Mouse (Mus musculus): ENCODE results near the gene Dock2.
A peak's percentile ranks its signal among the peaks of the same experiment; 100 is the strongest.

The Dock2 gene

DNA sequence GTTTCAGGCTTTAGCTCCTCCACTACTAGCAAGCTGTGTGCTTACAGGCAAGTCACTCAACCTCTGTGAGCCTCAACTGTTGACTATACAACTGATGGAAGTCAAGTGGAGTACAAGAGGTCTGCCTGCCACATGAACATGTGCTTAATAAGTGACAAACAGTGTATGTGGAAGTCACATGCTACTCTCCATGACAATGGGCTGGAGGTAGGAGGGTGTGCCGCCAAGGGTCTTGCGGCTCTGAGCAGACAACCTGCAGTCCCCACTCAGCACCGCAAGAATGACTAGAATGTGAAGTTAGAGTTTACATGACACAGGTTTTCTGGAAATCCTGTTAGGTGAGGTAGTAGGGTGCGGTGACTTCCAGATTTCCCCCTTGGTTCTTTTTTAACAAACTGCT is 352.8 kb downstream of the Dock2 start:
- DNase-seq (ENCODE audit: low read depth, low spot score) = no peak

DNA sequence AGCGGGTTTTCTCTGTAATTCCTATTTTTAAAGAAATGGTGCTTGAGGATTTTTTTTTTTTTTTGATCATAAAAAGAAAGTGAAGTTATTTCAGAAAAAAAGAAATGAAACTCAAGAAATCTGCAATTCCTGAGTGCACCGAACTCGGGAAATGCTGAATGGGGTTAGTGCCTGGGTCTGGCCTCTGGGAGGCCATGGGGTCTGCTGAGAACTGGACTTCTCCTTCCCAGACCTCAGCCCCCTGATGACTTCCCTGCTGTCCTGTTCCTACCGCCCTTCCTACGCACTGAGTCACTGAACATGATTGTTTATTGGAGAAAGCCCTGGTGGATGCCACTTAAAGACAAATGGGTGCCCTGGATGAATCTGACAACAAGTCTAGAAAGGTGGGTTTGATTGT is 356.5 kb downstream of the Dock2 start:
- DNase-seq (ENCODE audit: low read depth, low spot score) = no peak

DNA sequence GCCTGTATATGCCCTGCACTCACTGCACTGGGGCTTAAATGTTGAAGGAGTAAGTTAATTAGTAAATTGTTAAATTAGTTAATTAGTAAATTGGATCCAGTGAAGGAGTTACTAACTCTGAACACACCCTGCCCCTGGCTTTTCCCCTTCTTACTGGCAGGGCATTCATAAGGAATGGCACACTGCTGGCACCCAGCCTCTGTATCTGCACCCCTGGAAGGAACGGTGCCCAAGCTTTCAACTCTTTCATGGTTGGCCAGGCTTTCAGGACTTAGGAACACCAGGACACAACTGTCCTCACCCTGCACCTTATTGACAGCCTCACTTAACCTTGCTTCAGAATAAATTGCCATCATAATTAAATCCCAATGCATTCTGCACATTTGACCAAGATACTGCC is 359.1 kb downstream of the Dock2 start:
- no peak for DNase-seq (ENCODE audit: low read depth, low spot score)

DNA sequence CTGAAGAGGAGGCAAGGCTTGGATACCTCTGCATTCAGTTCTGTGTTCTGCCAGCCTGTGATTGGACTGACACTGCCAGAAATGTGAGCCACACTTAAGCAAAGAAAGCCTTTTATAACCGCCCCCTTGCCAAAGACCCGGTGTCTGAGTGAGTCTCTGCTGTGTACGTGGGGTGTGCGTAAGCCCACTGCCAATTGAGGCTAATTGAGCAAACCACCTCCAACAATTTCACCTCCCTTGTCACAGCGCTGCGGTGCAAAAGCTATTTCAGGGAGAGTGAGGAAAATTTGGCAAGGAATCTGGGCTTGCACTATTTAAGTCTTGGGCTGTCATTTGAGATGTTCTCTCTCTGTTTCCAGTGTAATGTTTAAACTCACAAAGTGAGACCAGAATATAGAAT is 362.6 kb downstream of the Dock2 start:
- no peak for DNase-seq (ENCODE audit: low read depth, low spot score)

DNA sequence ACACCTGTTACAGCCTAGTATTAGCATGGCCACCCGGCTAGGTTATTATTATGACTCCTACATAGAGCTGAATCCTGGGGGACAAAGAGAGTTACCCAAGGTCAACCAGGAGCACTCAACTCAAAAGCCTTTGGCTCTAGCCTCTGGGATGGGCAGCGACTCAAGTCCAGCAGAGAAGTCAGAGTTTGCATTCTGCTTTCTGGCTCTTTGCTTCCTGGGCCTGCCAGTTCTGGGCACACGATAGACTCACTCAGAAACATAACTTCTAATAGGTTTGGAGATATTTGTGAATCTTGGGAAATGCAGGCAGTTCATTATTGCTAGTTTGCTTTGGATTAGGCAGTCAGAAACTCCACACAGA is 367.1 kb downstream of the Dock2 start:
- no peak for DNase-seq (ENCODE audit: low read depth, low spot score)

DNA sequence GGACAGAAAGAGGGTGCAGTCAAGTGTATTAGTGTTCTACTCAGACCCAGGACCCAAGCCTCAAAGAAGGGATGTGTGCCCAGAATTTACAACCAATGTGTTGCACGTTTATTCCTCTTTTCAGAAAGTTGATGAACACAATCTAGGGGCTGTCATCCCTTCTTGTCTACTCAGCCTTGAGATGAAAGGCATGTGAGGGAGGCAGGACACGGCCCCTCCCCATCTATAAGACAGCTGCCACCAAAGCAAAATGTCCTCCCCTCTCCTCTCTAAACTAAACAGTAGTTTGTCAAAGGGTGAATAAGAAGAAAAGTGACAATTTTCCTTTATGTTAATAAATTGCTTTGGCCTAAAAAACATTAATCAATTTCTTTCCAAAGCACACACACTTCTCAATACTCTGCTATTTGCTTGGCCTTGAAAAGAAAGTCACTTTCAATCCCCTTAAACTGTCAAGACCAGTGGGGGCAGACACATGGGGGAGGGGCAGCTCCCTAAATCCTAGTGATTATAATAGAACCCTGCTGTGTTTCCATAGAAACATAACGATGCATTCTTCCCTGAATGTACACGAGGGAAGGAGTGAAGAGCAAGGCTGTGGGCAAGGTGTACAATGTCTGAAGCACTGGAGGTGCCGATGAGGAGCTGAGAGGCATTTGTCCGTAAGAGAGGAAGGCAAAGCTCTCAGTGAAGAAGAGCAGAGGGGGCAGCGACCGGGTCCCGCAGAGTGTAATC is 367.6 kb downstream of the Dock2 start:
- no peak for DNase-seq (ENCODE audit: low read depth, low spot score)

DNA sequence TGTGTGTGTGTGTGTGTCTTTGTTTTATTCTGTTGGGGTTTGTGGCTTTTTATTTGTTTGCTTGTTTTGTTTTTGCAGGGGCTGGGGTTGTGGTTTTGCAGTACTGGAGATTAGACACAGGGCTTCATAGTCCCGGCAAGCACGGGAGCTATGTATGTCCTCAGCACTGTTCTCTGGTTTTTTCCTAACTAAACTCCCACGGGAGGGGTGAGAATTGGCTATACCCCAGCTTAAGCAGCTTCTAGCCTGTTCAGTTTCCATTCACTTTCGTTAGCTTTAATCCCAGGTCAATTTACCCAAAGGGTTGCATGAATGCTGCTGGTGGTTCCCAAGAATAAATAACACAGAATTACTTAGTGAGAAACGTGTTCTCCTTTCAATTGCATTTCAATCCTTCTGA is 376.8 kb downstream of the Dock2 start:
- DNase-seq (ENCODE audit: low read depth, low spot score) = no peak

DNA sequence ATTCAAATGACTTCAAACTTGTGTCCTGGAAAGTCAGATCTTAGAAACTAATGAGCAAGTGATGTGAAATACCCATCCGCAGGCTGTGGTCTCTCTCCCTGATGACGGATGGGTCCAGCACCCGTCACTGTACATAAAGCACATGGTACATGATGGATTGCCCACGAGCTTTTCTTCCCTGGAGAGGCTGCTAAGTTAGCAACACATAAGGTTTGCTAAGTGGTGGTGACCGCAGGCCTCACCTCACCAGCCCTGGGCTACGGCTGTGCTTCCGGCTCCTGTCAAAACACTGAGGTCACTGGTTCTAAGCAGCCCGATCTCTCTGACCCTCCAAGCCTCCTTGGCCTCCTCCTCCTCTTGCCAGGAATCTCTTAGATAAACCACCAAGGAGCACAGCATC is 377.4 kb downstream of the Dock2 start:
- no peak for DNase-seq (ENCODE audit: low read depth, low spot score)

DNA sequence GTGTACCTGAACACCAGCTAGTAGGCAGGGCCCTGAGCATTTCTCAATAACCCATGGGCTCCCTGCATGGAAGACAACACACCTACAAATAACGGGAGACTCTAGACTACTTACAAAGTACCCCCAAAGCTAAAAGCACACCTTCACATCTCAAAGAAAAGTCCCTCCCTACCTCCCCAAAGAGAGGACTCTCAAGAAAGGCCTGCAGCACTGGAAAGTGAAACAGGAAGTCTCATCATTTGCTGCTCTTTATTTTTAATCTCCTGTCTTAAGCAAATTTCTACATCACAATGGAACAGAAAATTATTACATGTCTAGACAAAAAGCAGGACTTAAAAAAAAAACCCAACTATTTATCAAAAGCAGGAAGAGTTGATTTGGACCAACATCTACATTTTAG is 378.4 kb downstream of the Dock2 start:
- peak; percentile 15 for DNase-seq (ENCODE audit: low read depth, low spot score)

DNA sequence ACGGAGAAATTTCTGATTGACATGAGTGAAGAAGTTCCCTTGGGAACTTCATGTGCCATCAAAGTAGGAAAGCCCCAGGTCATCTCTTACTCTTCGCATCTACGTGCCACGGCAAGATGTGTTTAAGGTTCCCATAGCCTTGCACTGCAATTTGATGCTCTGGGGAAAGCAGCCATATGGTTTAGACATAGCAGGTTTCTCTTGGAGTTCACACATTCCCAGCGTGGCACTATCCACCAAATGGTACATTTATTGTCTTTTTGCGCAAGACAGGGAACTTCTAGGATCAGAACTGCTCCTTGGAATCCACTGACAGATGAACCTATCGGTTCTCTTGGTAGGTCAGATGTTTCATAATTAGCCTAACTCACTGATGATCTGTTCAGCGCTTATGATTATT is 382.3 kb downstream of the Dock2 start:
- DNase-seq (ENCODE audit: low read depth, low spot score) = no peak

DNA sequence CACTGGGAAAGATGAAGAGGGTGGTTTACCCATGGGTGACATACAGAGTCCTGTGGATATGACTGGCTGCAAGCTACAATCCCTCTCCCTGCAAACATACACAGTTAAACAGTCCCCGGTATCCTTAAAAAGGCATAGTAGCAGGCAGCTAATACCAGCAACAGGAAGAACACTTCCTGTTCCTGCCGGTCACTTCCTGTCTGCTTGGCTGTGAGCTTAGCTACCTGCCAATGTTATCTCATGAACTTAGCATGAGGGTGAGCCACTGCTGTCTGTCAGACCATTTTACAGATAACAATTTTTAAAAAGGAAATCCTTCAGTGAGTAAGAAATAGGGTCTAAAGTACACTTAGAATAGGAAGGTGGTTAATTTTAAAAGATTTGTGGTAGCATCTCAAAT is 385.1 kb downstream of the Dock2 start:
- DNase-seq (ENCODE audit: low read depth, low spot score) = peak; percentile 22

DNA sequence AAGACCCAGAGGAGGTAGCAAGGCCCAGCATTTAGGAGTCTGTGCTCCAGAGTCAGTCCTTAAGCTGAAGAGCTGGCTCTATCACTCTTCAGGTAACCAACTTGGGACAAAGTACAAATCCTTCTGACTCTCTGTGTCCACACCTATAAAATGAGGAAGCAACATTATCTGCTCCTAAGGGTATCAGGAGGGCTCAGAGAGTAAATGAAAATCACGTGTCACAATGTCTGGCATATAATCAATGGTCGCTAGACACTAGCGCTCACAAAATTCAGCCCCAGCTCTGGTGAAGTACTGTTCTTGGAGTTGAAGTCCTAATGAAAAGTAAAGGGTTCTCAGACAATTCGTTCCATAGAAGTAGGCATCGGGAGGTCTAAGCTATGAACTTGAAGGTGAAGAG is 386.0 kb downstream of the Dock2 start:
- no peak for DNase-seq (ENCODE audit: low read depth, low spot score)

DNA sequence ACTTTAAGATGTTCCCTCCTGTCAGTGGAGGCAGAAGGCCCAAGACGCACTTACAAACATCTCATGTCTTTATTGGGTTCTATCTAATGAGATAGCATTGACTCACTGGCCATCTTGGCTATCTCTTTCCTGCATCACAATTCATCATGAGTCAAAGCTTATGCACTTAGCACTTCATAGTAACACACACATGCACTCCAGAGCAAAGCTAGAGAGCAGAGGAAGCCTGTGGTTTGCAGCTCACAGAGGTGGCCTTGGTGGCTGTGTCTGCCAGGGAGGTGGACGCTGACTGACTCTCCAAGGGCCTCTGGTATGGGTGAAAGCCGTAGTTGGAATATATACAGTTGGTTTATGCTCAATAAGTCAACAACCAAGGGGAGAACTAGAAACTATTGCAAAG is 387.9 kb downstream of the Dock2 start:
- no peak for DNase-seq (ENCODE audit: low read depth, low spot score)

DNA sequence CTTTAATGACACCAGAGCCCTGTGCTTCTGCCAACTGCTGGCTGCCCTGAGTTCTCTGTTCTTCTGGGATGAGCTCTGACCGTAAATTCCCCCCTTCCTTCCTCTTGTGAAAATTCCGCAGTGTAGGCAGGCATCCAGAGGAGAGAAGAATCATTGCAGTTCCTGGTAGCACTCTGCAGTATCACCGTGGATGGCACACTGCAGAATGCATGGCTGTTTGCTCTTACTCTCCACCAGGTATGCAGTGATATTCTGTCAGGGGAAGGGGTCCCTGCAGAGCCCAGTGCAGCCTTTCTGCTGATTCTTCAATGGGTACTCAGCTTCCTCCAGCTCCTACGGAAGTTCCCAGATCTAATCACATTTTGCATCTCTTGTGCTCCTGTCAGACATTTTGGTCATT is 391.6 kb downstream of the Dock2 start:
- DNase-seq (ENCODE audit: low read depth, low spot score) = no peak

DNA sequence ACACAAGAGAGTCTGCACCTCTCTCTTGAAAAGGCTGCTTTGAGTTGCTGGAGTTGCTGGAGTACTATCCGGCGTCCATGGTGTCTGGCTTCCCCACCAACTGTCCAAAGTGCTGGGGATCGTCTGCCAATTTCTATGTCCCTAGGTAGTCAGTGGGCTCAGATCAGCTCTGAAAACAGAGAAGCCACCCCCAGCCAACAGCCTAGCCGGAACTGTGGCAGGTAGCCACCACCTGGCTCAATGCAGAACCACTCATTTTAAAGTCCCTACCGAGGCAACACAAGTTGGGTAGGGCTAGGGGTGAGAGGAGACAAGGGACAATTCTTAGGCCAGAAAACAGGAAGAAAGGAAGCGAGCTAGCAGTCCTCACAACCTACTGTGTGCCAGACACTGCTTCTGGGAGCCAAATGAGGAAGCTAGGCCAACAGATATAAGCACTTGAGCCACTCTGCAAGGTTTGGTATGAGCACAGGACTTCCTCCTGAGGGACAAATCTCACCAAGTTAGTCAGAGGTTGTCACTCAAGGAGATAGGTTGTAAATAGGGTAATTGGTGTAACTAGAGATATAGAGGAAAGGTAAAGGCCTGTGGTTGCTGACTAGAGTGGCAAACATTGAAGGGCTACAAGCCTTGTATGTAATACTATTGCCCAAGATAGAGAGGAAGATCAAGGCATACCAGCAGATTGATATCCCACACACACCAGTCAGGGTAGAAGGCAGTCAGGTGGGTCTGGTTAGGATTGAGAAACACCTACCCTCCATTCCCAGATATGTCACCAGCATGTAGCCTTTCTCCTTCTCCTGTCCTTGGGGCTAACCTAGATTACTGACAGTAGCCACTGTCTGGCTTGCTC is 394.2 kb downstream of the Dock2 start:
- no peak for DNase-seq (ENCODE audit: low read depth, low spot score)

DNA sequence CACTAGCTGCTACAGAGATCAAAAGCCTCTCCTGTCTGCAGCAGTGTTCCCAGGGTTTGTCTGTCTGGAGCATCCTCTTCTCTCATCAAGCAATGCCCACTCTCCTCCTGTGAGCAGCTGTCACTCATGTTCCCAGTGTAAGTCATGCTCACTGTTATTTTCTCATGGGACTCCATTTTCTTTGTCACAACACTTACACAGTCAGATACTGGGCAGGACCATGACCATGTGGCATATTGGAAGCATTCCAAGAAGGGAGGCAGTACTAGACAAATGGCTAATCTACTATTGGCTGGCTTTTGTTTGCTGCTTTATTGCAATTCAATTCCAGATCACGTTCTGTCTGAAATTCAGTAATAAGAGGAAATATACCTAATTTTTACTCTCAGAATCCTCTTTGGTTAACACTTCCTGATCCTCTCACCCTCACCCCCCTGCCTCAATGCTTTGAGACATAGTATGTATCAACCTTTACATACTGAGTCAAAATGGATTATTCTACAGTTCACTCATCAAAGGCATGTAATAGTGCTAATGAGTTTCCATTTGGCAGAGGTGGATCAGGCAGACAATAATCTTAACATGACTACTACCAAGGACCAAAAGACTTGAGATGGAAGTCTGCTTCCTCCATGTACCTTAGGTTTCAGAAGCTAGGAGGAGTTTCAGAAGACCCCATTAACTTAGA is 398.5 kb downstream of the Dock2 start:
- no peak for DNase-seq (ENCODE audit: low read depth, low spot score)

DNA sequence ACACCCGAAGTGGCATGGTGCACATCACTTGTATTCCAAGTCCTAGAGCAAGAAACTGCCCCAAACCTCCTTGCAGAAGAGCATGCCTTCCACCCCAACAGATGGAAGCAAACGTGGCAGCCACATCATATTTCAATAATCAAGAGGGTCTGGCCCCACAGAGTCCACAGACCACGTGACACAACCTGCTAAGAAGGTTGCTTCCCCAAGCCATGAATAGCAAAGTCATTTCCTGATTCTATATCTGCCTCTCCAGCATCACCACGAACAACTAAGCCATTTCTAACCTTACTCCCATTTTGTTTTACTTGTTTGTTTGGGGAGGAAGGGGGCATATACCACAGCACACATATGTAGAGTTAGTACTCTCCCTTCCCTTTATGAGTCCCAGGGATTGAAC is 399.5 kb downstream of the Dock2 start:
- DNase-seq (ENCODE audit: low read depth, low spot score) = no peak

DNA sequence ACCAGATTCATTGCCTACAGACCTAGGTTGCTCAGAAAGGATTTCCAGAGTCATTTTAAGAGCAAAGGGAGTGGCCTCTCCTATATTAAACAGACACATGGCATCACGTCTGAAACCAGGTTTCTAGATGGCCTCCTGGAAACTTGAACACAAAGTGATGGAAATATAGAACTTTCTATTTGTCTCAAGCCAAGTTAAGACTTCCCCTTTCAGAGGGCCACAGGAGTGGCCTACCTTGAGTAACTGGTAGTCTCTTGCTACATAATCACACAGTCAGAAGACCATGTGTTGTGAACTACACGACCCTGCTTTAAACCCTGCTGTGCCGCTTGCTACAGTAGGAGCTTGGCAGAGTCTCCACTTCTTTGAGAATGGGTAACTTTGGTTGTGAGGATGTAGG is 400.2 kb downstream of the Dock2 start:
- no peak for DNase-seq (ENCODE audit: low read depth, low spot score)

DNA sequence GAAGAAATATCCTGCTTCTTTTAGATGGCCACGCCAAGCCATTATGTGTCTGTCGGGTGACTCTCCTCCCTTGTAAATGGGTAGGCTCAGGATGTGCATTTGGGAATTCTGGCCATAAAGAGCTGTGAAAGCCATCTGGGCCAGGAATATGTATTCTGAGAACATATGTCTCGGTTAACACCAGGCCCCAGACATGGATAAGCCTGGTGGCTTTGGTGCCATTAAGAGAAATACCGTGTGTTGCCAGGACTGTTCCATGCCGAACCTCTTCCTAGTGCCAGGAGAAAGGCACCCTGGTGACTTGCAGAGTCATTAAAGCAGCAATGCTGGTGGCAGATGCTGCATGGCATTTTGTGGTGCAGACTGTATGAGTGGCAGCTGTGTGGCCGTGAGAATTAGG is 406.0 kb downstream of the Dock2 start:
- DNase-seq (ENCODE audit: low read depth, low spot score) = no peak

DNA sequence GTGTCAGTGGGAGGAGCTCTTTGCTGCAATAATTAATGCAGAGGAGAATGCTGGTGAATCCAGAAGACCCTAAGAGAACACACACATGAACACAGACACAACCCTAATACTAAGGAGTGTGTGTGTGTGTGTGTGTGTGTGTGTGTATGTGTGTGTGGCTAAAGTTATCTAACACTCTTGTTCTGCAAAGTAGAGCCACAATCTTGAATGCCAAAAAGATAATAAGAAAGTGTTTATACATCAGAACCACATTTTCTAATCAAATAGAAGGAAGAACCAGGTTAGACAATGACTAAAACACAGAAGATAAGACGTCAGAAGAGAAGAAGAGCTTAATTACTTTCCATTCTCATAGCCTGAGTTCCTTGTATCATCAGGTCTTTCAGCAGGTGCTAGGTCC is 408.1 kb downstream of the Dock2 start:
- DNase-seq (ENCODE audit: low read depth, low spot score) = no peak

DNA sequence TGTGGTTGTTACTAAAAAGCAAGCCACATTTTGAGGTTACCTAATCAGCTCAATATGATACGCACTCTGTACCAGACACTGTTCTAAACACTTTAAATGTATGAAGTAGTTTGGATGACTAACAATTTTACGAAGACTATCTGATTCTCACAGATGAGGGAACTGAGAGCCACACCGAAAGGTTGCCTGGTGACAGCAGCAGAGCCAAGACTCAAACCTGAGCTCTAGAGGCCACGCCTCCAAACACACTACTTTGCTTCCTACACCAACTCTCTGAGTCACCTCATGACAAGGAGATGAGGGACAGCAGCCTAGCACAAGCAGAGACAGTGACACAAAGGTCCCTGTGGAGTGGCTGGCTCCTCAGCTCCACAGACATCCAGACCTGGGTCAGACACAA is 411.5 kb downstream of the Dock2 start:
- DNase-seq (ENCODE audit: low read depth, low spot score) = no peak

DNA sequence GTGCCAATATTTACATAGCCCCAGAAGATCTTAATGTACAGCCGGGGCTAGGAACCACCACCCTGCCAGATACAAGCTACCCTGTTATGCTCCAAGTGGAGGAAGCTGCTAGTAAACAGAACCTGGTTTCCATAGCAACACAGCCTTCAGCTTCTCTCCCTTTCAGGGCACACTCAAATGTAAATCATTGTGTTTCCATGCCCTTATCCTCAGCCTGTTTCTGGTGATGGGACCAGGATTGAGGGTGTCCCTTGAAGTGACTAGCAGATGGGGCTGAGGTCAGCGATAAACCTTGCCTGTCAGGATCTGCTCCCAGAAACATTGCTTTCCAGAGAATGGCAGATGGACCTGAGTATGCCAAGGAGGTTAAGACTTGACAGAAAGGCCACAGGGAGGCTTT is 427.6 kb downstream of the Dock2 start:
- no peak for DNase-seq (ENCODE audit: low read depth, low spot score)

DNA sequence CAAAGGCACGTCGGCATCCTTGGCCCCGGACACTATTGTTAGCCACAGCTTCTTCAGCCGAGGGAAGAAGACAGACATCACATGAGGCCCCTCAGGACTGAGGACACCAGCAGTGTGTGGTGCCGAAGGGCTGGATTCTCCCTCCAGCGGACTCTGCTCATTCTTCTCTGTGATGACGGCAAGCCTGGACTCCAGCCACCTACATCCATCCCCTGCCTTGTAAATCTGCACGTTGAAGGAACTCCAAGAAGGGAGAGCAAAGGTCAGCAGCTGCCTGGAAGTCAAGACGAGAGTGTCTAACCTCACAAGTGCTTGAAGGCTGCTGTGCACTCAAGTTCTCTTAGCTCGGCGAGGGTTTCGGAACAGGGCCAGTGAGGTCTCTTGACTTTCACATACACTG is 428.3 kb downstream of the Dock2 start:
- no peak for DNase-seq (ENCODE audit: low read depth, low spot score)
